Mouse (Mus musculus): Measurements from ENCODE around the gene Guca2a.
"Not testable (repeated sequence)": the region's sequence is repeated elsewhere in the genome, so short reads cannot be mapped to it uniquely, and the experiment has no call there.

Gene Guca2a

GRCm38 (mm10) chr4:119637176-119637845 is at the start of gene Guca2a:
Gene Guca2a, plus strand, starts transcription at chr4:119637704.
- peak; percentile 79 to 86 for DNase-seq (ENCODE audit: inconsistent age in 2 of 2, low spot score in 1 of 2)

- DNase-seq (ENCODE audit: inconsistent age in 2 of 2, low spot score in 1 of 2): no peak
Observed at GRCm38 (mm10) chr4:119588037-119588436, 49.5 kb upstream of the Guca2a start.

GRCm38 (mm10) chr4:119589423-119589822 is 48.1 kb upstream of the Guca2a start:
- peak in 1 of 2 experiments; percentile 55 for DNase-seq (ENCODE audit: inconsistent age in 2 of 2, low spot score in 1 of 2)

GRCm38 (mm10) chr4:119590027-119590426 is 47.5 kb upstream of the Guca2a start:
- no peak for DNase-seq (ENCODE audit: inconsistent age in 2 of 2, low spot score in 1 of 2)

GRCm38 (mm10) chr4:119592479-119592878 is 45.0 kb upstream of the Guca2a start:
- no peak for DNase-seq (ENCODE audit: inconsistent age in 2 of 2, low spot score in 1 of 2)

- DNase-seq (ENCODE audit: inconsistent age in 2 of 2, low spot score in 1 of 2): no peak
Observed at GRCm38 (mm10) chr4:119594331-119594730, 43.2 kb upstream of the Guca2a start.

- DNase-seq (ENCODE audit: inconsistent age in 2 of 2, low spot score in 1 of 2): no peak
Observed at GRCm38 (mm10) chr4:119599605-119600004, 37.9 kb upstream of the Guca2a start.

GRCm38 (mm10) chr4:119609488-119609887 is 28.0 kb upstream of the Guca2a start:
- DNase-seq (ENCODE audit: inconsistent age in 2 of 2, low spot score in 1 of 2): no peak

- peak in 1 of 2 experiments; percentile 59 for DNase-seq (ENCODE audit: inconsistent age in 2 of 2, low spot score in 1 of 2)
Observed at GRCm38 (mm10) chr4:119614078-119614477, 23.4 kb upstream of the Guca2a start.

- DNase-seq (ENCODE audit: inconsistent age in 2 of 2, low spot score in 1 of 2): peak in 1 of 2 experiments; percentile 52
Observed at GRCm38 (mm10) chr4:119614724-119615123, 22.8 kb upstream of the Guca2a start.

GRCm38 (mm10) chr4:119626081-119626645 is 11.3 kb upstream of the Guca2a start:
- no peak for DNase-seq (ENCODE audit: inconsistent age in 2 of 2, low spot score in 1 of 2)

- no peak for DNase-seq (ENCODE audit: inconsistent age in 2 of 2, low spot score in 1 of 2)
Observed at GRCm38 (mm10) chr4:119626876-119627275, 10.6 kb upstream of the Guca2a start.

GRCm38 (mm10) chr4:119627317-119627716 is 10.2 kb upstream of the Guca2a start:
- no peak for DNase-seq (ENCODE audit: inconsistent age in 2 of 2, low spot score in 1 of 2)

GRCm38 (mm10) chr4:119628363-119628762 is 9.1 kb upstream of the Guca2a start:
- DNase-seq (ENCODE audit: inconsistent age in 2 of 2, low spot score in 1 of 2): not testable (repeated sequence)

- peak; percentile 39 to 58 for DNase-seq (ENCODE audit: inconsistent age in 2 of 2, low spot score in 1 of 2)
Observed at GRCm38 (mm10) chr4:119631115-119631919, 6.2 kb upstream of the Guca2a start.

GRCm38 (mm10) chr4:119632721-119633120 is 4.8 kb upstream of the Guca2a start:
- DNase-seq (ENCODE audit: inconsistent age in 2 of 2, low spot score in 1 of 2): no peak

- no peak for DNase-seq (ENCODE audit: inconsistent age in 2 of 2, low spot score in 1 of 2)
Observed at GRCm38 (mm10) chr4:119633342-119633741, 4.2 kb upstream of the Guca2a start.

- DNase-seq (ENCODE audit: inconsistent age in 2 of 2, low spot score in 1 of 2): no peak
Observed at GRCm38 (mm10) chr4:119633948-119634347, 3.6 kb upstream of the Guca2a start.

- DNase-seq (ENCODE audit: inconsistent age in 2 of 2, low spot score in 1 of 2): peak in 1 of 2 experiments; percentile 35
Observed at GRCm38 (mm10) chr4:119634908-119635660, 2.4 kb upstream of the Guca2a start.

GRCm38 (mm10) chr4:119635686-119636085 is 1.8 kb upstream of the Guca2a start:
- DNase-seq (ENCODE audit: inconsistent age in 2 of 2, low spot score in 1 of 2): no peak

- no peak for DNase-seq (ENCODE audit: inconsistent age in 2 of 2, low spot score in 1 of 2)
Observed at GRCm38 (mm10) chr4:119636731-119637130, 773 bp upstream of the Guca2a start.

Measured in adrenal gland, adult (tissue).